Mouse (Mus musculus) cerebellum, postnatal 36 days (tissue): ENCODE measurements around the gene Tmem123.

Experiments
- DNase-seq, 2 experiments: peaks; one replicate each; pipeline ENCODE4 v3.0.0; 2021 to 2022; ENCODE audit warnings: mixed read lengths in 2 of 2

Tmem123 gene

GRCm38 (mm10) chr9:7776940-7777339, 13.1 kb downstream of the Tmem123 start:
- DNase-seq, result no peak

- DNase-seq, result no peak
Observed at GRCm38 (mm10) chr9:7777652-7778051, 13.8 kb downstream of the Tmem123 start.

GRCm38 (mm10) chr9:7778771-7779170, 14.9 kb downstream of the Tmem123 start:
- DNase-seq, result no peak

- DNase-seq, result no peak
Observed at GRCm38 (mm10) chr9:7779786-7780185, 15.9 kb downstream of the Tmem123 start.

- DNase-seq, result no peak
Observed at GRCm38 (mm10) chr9:7780250-7781150, 16.7 kb downstream of the Tmem123 start.

GRCm38 (mm10) chr9:7783823-7784614, 20.2 kb downstream of the Tmem123 start:
- no peak for DNase-seq

- no peak for DNase-seq
Observed at GRCm38 (mm10) chr9:7784615-7785012, 20.8 kb downstream of the Tmem123 start.

- no peak for DNase-seq
Observed at GRCm38 (mm10) chr9:7785396-7785795, 21.6 kb downstream of the Tmem123 start.

- no peak for DNase-seq
Observed at GRCm38 (mm10) chr9:7786086-7786485, 22.2 kb downstream of the Tmem123 start.

- no peak for DNase-seq
Observed at GRCm38 (mm10) chr9:7788411-7788810, 24.6 kb downstream of the Tmem123 start.

GRCm38 (mm10) chr9:7789764-7790575, 26.1 kb downstream of the Tmem123 start:
- no peak for DNase-seq

GRCm38 (mm10) chr9:7790580-7791084, 26.8 kb downstream of the Tmem123 start:
- DNase-seq, result no peak

- DNase-seq, result no peak
Observed at GRCm38 (mm10) chr9:7793561-7793960, 29.7 kb downstream of the Tmem123 start.

- no peak for DNase-seq
Observed at GRCm38 (mm10) chr9:7795581-7795980, 31.7 kb downstream of the Tmem123 start.

- DNase-seq, result no peak
Observed at GRCm38 (mm10) chr9:7796129-7796864, 32.5 kb downstream of the Tmem123 start.

- DNase-seq, result no peak
Observed at GRCm38 (mm10) chr9:7797542-7797941, 33.7 kb downstream of the Tmem123 start.

- no peak for DNase-seq
Observed at GRCm38 (mm10) chr9:7798555-7798954, 34.7 kb downstream of the Tmem123 start.

- no peak for DNase-seq
Observed at GRCm38 (mm10) chr9:7805101-7805506, 41.3 kb downstream of the Tmem123 start.

GRCm38 (mm10) chr9:7822758-7823157, 58.9 kb downstream of the Tmem123 start:
- DNase-seq, result no peak

GRCm38 (mm10) chr9:7824916-7825315, 61.1 kb downstream of the Tmem123 start:
- no peak for DNase-seq

- no peak for DNase-seq
Observed at GRCm38 (mm10) chr9:7828706-7829105, 64.9 kb downstream of the Tmem123 start.
